10 mouse cellular contexts compared by ENCODE assay signal in the genomic region with DNA sequence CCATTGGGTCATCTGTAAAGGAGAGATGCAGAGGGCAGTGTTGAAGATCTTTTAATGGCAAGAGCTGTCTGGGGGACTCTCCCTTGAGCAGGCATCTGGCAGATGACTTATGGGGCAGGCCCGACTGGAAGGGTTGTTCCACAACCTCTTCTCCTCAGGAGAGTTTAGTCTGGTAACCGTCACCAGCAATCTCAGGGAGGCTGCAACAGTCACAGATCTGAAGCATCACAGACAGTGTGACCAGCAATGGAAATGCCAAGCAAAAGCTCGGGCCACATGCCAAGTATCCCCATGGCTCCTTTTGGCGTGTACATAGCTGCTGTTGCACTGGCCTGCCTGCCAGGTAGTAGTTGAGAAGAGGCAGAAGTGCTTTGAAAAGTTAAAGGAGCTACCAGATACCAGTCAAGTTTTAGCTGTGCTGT. TPM values are rescaled to one million over a fixed set of nuclear protein-coding genes. Genes with fewer than 3 reads are reported as not detected.
DNase-seq lines count a peak whose midpoint lies in the region; ATAC-seq lines count a peak whose summit lies in the region.
"Had no signal": no experiment of that assay in that cellular context is flagged by ENCODE, and none has a peak within 500 bp of the region (broad histone marks: within the 10 kb centered on the region; RNA-seq: fewer than 3 reads in every experiment).

No protein-coding gene starts in this region.

- 68% methylated on average over 4 of the region's 4 CpGs for WGBS in stomach, embryonic 16.5 days

- no peaks in the 10 kb centered on the region for H3K9me3 ChIP-seq in stomach, embryonic 16.5 days (replicated peaks; ENCODE audit: control insufficient read depth, low read length)

- no peak overlapping the region for H3K4me3 ChIP-seq in stomach, embryonic 16.5 days (replicated peaks; ENCODE audit: low read length)

- intact Hi-C loops in left cerebral cortex, postnatal 36 days (cut with DNase I) = no loop called here

- no peaks in the 10 kb centered on the region for H3K27me3 ChIP-seq in stomach, embryonic 16.5 days (ENCODE audit: control insufficient read depth, insufficient read depth, low read length)

- peaks cover 19% of the 10 kb centered on the region for H3K4me1 ChIP-seq in stomach, embryonic 16.5 days (ENCODE audit: control insufficient read depth, insufficient read depth, low read length)

- H3K4me2 ChIP-seq in stomach, embryonic 16.5 days (ENCODE audit: low read depth, low read length) = no peak overlapping the region

- H3K9ac ChIP-seq in stomach, embryonic 16.5 days (ENCODE audit: low read length) = no peak overlapping the region; the same call in 1 of the 2 replicates

- peak; percentile 30 to 31 for DNase-seq in adrenal gland, postnatal 36 days
- DNase-seq in adrenal gland, adult 2 months = no peak
- DNase-seq in spleen, postnatal 10 days (ENCODE audit: low spot score in 2 of 2) = peak; percentile 54 to 62
- no peak for DNase-seq in spleen, adult 12 weeks (ENCODE audit: low spot score)
- DNase-seq in heart, postnatal 4 days = peak; percentile 58
- no peak for DNase-seq in left cerebral cortex, postnatal 36 days (ENCODE audit: low spot score in 2 of 2)
- DNase-seq in kidney, adult 18-20 months = no peak
- DNase-seq: gastrocnemius, postnatal 25 days had no signal

- no peak for ATAC-seq in stomach, embryonic 16.5 days (ENCODE audit: insufficient read depth, low FRiP score)
- ATAC-seq: CD4-positive, CD25-positive, alpha-beta regulatory T cell, adult 4 months had no signal

- no peaks in the 10 kb centered on the region for H3K36me3 ChIP-seq in stomach, embryonic 16.5 days (ENCODE audit: control insufficient read depth, insufficient read depth, low read length)

- H3K27ac ChIP-seq in stomach, embryonic 16.5 days (ENCODE audit: low read length) = peak overlapping the region; percentile 69; the same call in 1 of the 2 replicates

RNA-seq across cellular contexts. Expression of a gene that starts 8.5 kb away (rescaled TPM):
- total RNA-seq in adrenal gland, postnatal 36 days (2021) = 10 to 100 TPM in 1 of 2 experiments, 1 to 10 TPM in 1; 2.7 to 13.1 TPM
- total RNA-seq in adrenal gland, adult 2 months (2021) = 1 to 10 TPM; 3.1 to 6.8 TPM
- polyA plus RNA-seq in adrenal gland, adult 2 months (2012; rRNA removed) = 1.8 and 3.7 TPM in 2 replicates
- total RNA-seq in heart, postnatal 4 days (2021) = under 1 TPM; 0.79 to 0.97 TPM
- polyA plus RNA-seq in stomach, embryonic 16.5 days (2015; fragmentation: Nextera tagmentation; extraction: Ambion mirVana) = 44.2 and 52.0 TPM in 2 replicates
- total RNA-seq in left cerebral cortex, postnatal 36 days (2021) = 1 to 10 TPM; 2.0 to 2.1 TPM

RNA-seq across cellular contexts. Expression of a gene that starts 11.2 kb away (rescaled TPM):
- 10 to 100 TPM; 27.2 to 48.8 TPM for total RNA-seq in adrenal gland, postnatal 36 days (2021)
- 10 to 100 TPM; 26.1 to 35.5 TPM for total RNA-seq in adrenal gland, adult 2 months (2021)
- polyA plus RNA-seq in adrenal gland, adult 2 months (2012; rRNA removed) = 5.8 and 5.9 TPM in 2 replicates
- total RNA-seq in heart, postnatal 4 days (2021) = 10 to 100 TPM; 25.6 to 26.0 TPM
- 11.3 and 11.6 TPM in 2 replicates for polyA plus RNA-seq in stomach, embryonic 16.5 days (2015; fragmentation: Nextera tagmentation; extraction: Ambion mirVana)
- 10 to 100 TPM; 39.3 to 43.8 TPM for total RNA-seq in left cerebral cortex, postnatal 36 days (2021)

RNA-seq across cellular contexts. Expression of a gene that starts 23.1 kb away (rescaled TPM):
- 10 to 100 TPM in 1 of 2 experiments, 1 to 10 TPM in 1; 7.7 to 18.8 TPM for total RNA-seq in adrenal gland, postnatal 36 days (2021)
- total RNA-seq in adrenal gland, adult 2 months (2021) = 10 to 100 TPM in 1 of 2 experiments, 1 to 10 TPM in 1; 9.5 to 10.6 TPM
- 1.9 and 2.1 TPM in 2 replicates for polyA plus RNA-seq in adrenal gland, adult 2 months (2012; rRNA removed)
- total RNA-seq in heart, postnatal 4 days (2021) = 1 to 10 TPM; 6.4 to 6.5 TPM
- 14.9 and 15.8 TPM in 2 replicates for polyA plus RNA-seq in stomach, embryonic 16.5 days (2015; fragmentation: Nextera tagmentation; extraction: Ambion mirVana)
- total RNA-seq in left cerebral cortex, postnatal 36 days (2021) = 10 to 100 TPM; 15.0 to 18.0 TPM

RNA-seq across cellular contexts. Expression of a gene that starts 24.6 kb away (rescaled TPM):
- not detected for total RNA-seq in adrenal gland, postnatal 36 days (2021)
- not detected for total RNA-seq in adrenal gland, adult 2 months (2021)
- polyA plus RNA-seq in adrenal gland, adult 2 months (2012; rRNA removed) = not detected in 2 replicates
- not detected for total RNA-seq in heart, postnatal 4 days (2021)
- 0.09 TPM in 1 of 2 replicates, not detected in the other for polyA plus RNA-seq in stomach, embryonic 16.5 days (2015; fragmentation: Nextera tagmentation; extraction: Ambion mirVana)
- not detected for total RNA-seq in left cerebral cortex, postnatal 36 days (2021)
- total RNA-seq: gastrocnemius, postnatal 25 days had no signal
- polyA plus RNA-seq: CD4-positive, CD25-positive, alpha-beta regulatory T cell, adult 4 months had no signal

Comparison
In these comparisons a context has a peak if more than half of its experiments do, and no peak if none do; other contexts are left out.
1. DNase-seq: peak in adrenal gland, postnatal 36 days (2 of 2), spleen, postnatal 10 days (2 of 2) and heart, postnatal 4 days (single experiment); none in adrenal gland, adult 2 months (single experiment), spleen, adult 12 weeks (single experiment), left cerebral cortex, postnatal 36 days (0 of 2) and kidney, adult 18-20 months (single experiment).